Comparison of ENCODE assay signal across 8 mouse cellular contexts in genomic region chr1:172243547-172244205, GRCm38 (mm10). TPM values are rescaled to one million over a fixed set of nuclear protein-coding genes. Genes with fewer than 3 reads are reported as not detected.
DNase-seq lines count a peak whose midpoint lies in the region; ATAC-seq and TF ChIP-seq lines count a peak whose summit lies in the region.

No protein-coding gene starts in this region.

- no peak overlapping the region for H3K27ac ChIP-seq in layer of hippocampus, adult 2 months
- H3K27ac ChIP-seq in forebrain, embryonic 10.5 days = peak overlapping the region; percentile 53; the same call in 1 of the 2 replicates
- H3K27ac ChIP-seq in intestine, postnatal 0 days (ENCODE audit: low read depth, low read length) = no peak overlapping the region
- no peak overlapping the region for H3K27ac ChIP-seq in neural tube, embryonic 13.5 days (replicated peaks)

- no peaks in the 10 kb centered on the region for H3K36me3 ChIP-seq in forebrain, embryonic 10.5 days (replicated peaks)
- H3K36me3 ChIP-seq in intestine, postnatal 0 days (ENCODE audit: control insufficient read depth, insufficient read depth) = no peaks in the 10 kb centered on the region
- no peaks in the 10 kb centered on the region for H3K36me3 ChIP-seq in neural tube, embryonic 13.5 days

- WGBS in forebrain, embryonic 10.5 days = 26% methylated on average over 16 of the region's 16 CpGs
- 30% methylated on average over 16 of the region's 16 CpGs for WGBS in intestine, postnatal 0 days
- 32% methylated on average over 16 of the region's 16 CpGs for WGBS in neural tube, embryonic 13.5 days

- no peak overlapping the region for H3K9ac ChIP-seq in intestine, postnatal 0 days (ENCODE audit: low read depth, low read length)
- no peak overlapping the region for H3K9ac ChIP-seq in neural tube, embryonic 13.5 days

- no peak overlapping the region for H3K4me3 ChIP-seq in layer of hippocampus, adult 2 months
- peak overlapping the region; percentile 7; the same call in 1 of the 2 replicates for H3K4me3 ChIP-seq in forebrain, embryonic 10.5 days
- H3K4me3 ChIP-seq in intestine, postnatal 0 days (ENCODE audit: low read depth, low read length) = no peak overlapping the region
- no peak overlapping the region for H3K4me3 ChIP-seq in neural tube, embryonic 13.5 days

- TF ChIP-seq CTCF in layer of hippocampus, adult 2 months (conservative IDR thresholded peaks at IDR 0.05) = peak; percentile 62
- peak; percentile 50 for TF ChIP-seq CTCF in intestine, postnatal 0 days (IDR thresholded peaks at IDR 0.05; ENCODE audit: low read depth)

- ATAC-seq in intestine, postnatal 0 days = no peak
- no peak for ATAC-seq in neural tube, embryonic 13.5 days (ENCODE audit: low read depth)

- H3K9me3 ChIP-seq in forebrain, embryonic 10.5 days = no peaks in the 10 kb centered on the region
- no peaks in the 10 kb centered on the region for H3K9me3 ChIP-seq in intestine, postnatal 0 days (ENCODE audit: control insufficient read depth)
- no peaks in the 10 kb centered on the region for H3K9me3 ChIP-seq in neural tube, embryonic 13.5 days

- peaks cover 41% of the 10 kb centered on the region for H3K27me3 ChIP-seq in forebrain, embryonic 10.5 days (ENCODE audit: poor library complexity, severe bottlenecking)
- H3K27me3 ChIP-seq in intestine, postnatal 0 days (replicated peaks; ENCODE audit: control insufficient read depth, insufficient read depth, low read length) = peaks cover 7% of the 10 kb centered on the region; the same call in 1 of the 2 replicates
- peaks cover 16% of the 10 kb centered on the region for H3K27me3 ChIP-seq in neural tube, embryonic 13.5 days

- no peak overlapping the region for H3K4me2 ChIP-seq in intestine, postnatal 0 days (replicated peaks; ENCODE audit: low read depth)
- peak overlapping the region; percentile 15; the same call in 1 of the 2 replicates for H3K4me2 ChIP-seq in neural tube, embryonic 13.5 days

- peaks cover 49% of the 10 kb centered on the region for H3K4me1 ChIP-seq in forebrain, embryonic 10.5 days
- no peaks in the 10 kb centered on the region for H3K4me1 ChIP-seq in intestine, postnatal 0 days (replicated peaks; ENCODE audit: control insufficient read depth, insufficient read depth, low read length)
- peaks cover 18% of the 10 kb centered on the region for H3K4me1 ChIP-seq in neural tube, embryonic 13.5 days (replicated peaks)

- no peak for DNase-seq in layer of hippocampus, adult 2 months (ENCODE audit: low spot score in 2 of 2)
- DNase-seq in layer of hippocampus, postnatal 14 days (ENCODE audit: low spot score in 2 of 2) = no peak
- peak; percentile 19 for DNase-seq in cerebellum, adult 11-12 months
- DNase-seq in forebrain, embryonic 10.5 days (ENCODE audit: extremely low spot score, low spot score) = no peak
- DNase-seq in c-Kit-positive CD71-positive TER-119-positive erythroid progenitor cells, embryonic 14.5 days (ENCODE audit: low spot score) = no peak
- DNase-seq in frontal cortex, postnatal 14 days (ENCODE audit: low spot score in 2 of 2) = no peak

RNA-seq across cellular contexts. Expression of gene Atp1a4, which starts 14.5 kb away (rescaled TPM):
- total RNA-seq in layer of hippocampus, adult 2 months (2021) = not detected
- total RNA-seq in layer of hippocampus, postnatal 14 days (2021) = not detected
- polyA plus RNA-seq in forebrain, embryonic 10.5 days (2016; fragmentation: Nextera tagmentation; extraction: Ambion mirVana) = not detected in 2 replicates
- not detected in 2 replicates for polyA plus RNA-seq in intestine, postnatal 0 days (2015; fragmentation: Nextera tagmentation; extraction: Ambion mirVana)
- not detected in 2 replicates for polyA plus RNA-seq in neural tube, embryonic 13.5 days (2015; fragmentation: Nextera tagmentation; extraction: Ambion mirVana)

RNA-seq across cellular contexts. Expression of gene Igsf8, which starts 17.8 kb away (rescaled TPM):
- 100 to 1,000 TPM; 255 to 257 TPM for total RNA-seq in layer of hippocampus, adult 2 months (2021)
- total RNA-seq in layer of hippocampus, postnatal 14 days (2021) = 100 to 1,000 TPM; 185 to 195 TPM
- polyA plus RNA-seq in forebrain, embryonic 10.5 days (2016; fragmentation: Nextera tagmentation; extraction: Ambion mirVana) = 53.0 and 55.4 TPM in 2 replicates
- 17.7 and 17.8 TPM in 2 replicates for polyA plus RNA-seq in intestine, postnatal 0 days (2015; fragmentation: Nextera tagmentation; extraction: Ambion mirVana)
- polyA plus RNA-seq in neural tube, embryonic 13.5 days (2015; fragmentation: Nextera tagmentation; extraction: Ambion mirVana) = 116 and 126 TPM in 2 replicates

RNA-seq across cellular contexts. Expression of gene Casq1, which starts 24.0 kb away (rescaled TPM):
- under 1 TPM; 0.37 to 0.51 TPM for total RNA-seq in layer of hippocampus, adult 2 months (2021)
- 1 to 10 TPM; 1.1 to 1.4 TPM for total RNA-seq in layer of hippocampus, postnatal 14 days (2021)
- polyA plus RNA-seq in forebrain, embryonic 10.5 days (2016; fragmentation: Nextera tagmentation; extraction: Ambion mirVana) = 0.69 and 0.99 TPM in 2 replicates
- polyA plus RNA-seq in intestine, postnatal 0 days (2015; fragmentation: Nextera tagmentation; extraction: Ambion mirVana) = 21.5 and 22.8 TPM in 2 replicates
- 2.3 and 2.6 TPM in 2 replicates for polyA plus RNA-seq in neural tube, embryonic 13.5 days (2015; fragmentation: Nextera tagmentation; extraction: Ambion mirVana)

RNA-seq across cellular contexts. Expression of gene Pea15a, which starts 37.1 kb away (rescaled TPM):
- 100 to 1,000 TPM; 421 to 428 TPM for total RNA-seq in layer of hippocampus, adult 2 months (2021)
- total RNA-seq in layer of hippocampus, postnatal 14 days (2021) = 100 to 1,000 TPM; 360 to 376 TPM
- polyA plus RNA-seq in forebrain, embryonic 10.5 days (2016; fragmentation: Nextera tagmentation; extraction: Ambion mirVana) = 282 and 292 TPM in 2 replicates
- 44.5 and 44.9 TPM in 2 replicates for polyA plus RNA-seq in intestine, postnatal 0 days (2015; fragmentation: Nextera tagmentation; extraction: Ambion mirVana)
- 355 and 388 TPM in 2 replicates for polyA plus RNA-seq in neural tube, embryonic 13.5 days (2015; fragmentation: Nextera tagmentation; extraction: Ambion mirVana)

RNA-seq across cellular contexts. Expression of gene Atp1a2, which starts 54.2 kb away (rescaled TPM):
- 100 to 1,000 TPM; 585 to 600 TPM for total RNA-seq in layer of hippocampus, adult 2 months (2021)
- 100 to 1,000 TPM; 610 to 641 TPM for total RNA-seq in layer of hippocampus, postnatal 14 days (2021)
- polyA plus RNA-seq in forebrain, embryonic 10.5 days (2016; fragmentation: Nextera tagmentation; extraction: Ambion mirVana) = 0.86 and 2.0 TPM in 2 replicates
- 1.9 and 2.8 TPM in 2 replicates for polyA plus RNA-seq in intestine, postnatal 0 days (2015; fragmentation: Nextera tagmentation; extraction: Ambion mirVana)
- polyA plus RNA-seq in neural tube, embryonic 13.5 days (2015; fragmentation: Nextera tagmentation; extraction: Ambion mirVana) = 38.6 and 40.0 TPM in 2 replicates
